Mouse (Mus musculus): ENCODE results near the gene Olfr1500. TPM values are rescaled to one million over a fixed set of nuclear protein-coding genes. Genes with fewer than 3 reads are reported as not detected.

The Olfr1500 gene
- polyA plus RNA-seq, 1 experiment from 2014 or later = 0.23 TPM

Other genes with a start within 250 kb of the Olfr1500 start
- gene Olfr1484, start 247.0 kb downstream of the Olfr1500 start, polyA plus RNA-seq (2015; fragmentation: Nextera tagmentation; extraction: Ambion mirVana) = not detected in 2 replicates
- gene Olfr1487, start 213.1 kb downstream of the Olfr1500 start, polyA plus RNA-seq (2015; fragmentation: Nextera tagmentation; extraction: Ambion mirVana) = not detected in 2 replicates
- 0.05 TPM in 1 of 2 replicates, not detected in the other for gene Olfr1489, start 198.9 kb downstream of the Olfr1500 start, polyA plus RNA-seq (2015; fragmentation: Nextera tagmentation; extraction: Ambion mirVana)
- not detected in 2 replicates for gene Olfr1490, start 179.4 kb downstream of the Olfr1500 start, polyA plus RNA-seq (2015; fragmentation: Nextera tagmentation; extraction: Ambion mirVana)
- gene Olfr1491, start 133.2 kb downstream of the Olfr1500 start, polyA plus RNA-seq (2015; fragmentation: Nextera tagmentation; extraction: Ambion mirVana) = not detected in 2 replicates
- not detected in 2 replicates for gene Olfr1493-ps1, start 107.2 kb downstream of the Olfr1500 start, polyA plus RNA-seq (2015; fragmentation: Nextera tagmentation; extraction: Ambion mirVana)
- gene Olfr1494, start 90.8 kb downstream of the Olfr1500 start, polyA plus RNA-seq (2015; fragmentation: Nextera tagmentation; extraction: Ambion mirVana) = not detected in 2 replicates
- 0.09 TPM in 1 of 2 replicates, not detected in the other for gene Olfr1495, start 65.9 kb downstream of the Olfr1500 start, polyA plus RNA-seq (2015; fragmentation: Nextera tagmentation; extraction: Ambion mirVana)
- gene Olfr1496, start 52.6 kb downstream of the Olfr1500 start, polyA plus RNA-seq (2015; fragmentation: Nextera tagmentation; extraction: Ambion mirVana) = not detected in 2 replicates
- gene Olfr1497, start 32.3 kb downstream of the Olfr1500 start, polyA plus RNA-seq (2015; fragmentation: Nextera tagmentation; extraction: Ambion mirVana) = 0.24 TPM in 1 of 2 replicates, not detected in the other
- gene Olfr1499, start 11.0 kb downstream of the Olfr1500 start, polyA plus RNA-seq (2015; fragmentation: Nextera tagmentation; extraction: Ambion mirVana) = not detected in 2 replicates
- 0.04 and 0.25 TPM in 2 replicates for gene Olfr1501, start 20.2 kb upstream of the Olfr1500 start, polyA plus RNA-seq (2015; fragmentation: Nextera tagmentation; extraction: Ambion mirVana)
- not detected in 2 replicates for gene Olfr1502, start 31.3 kb upstream of the Olfr1500 start, polyA plus RNA-seq (2015; fragmentation: Nextera tagmentation; extraction: Ambion mirVana)
- not detected in 2 replicates for gene Olfr1504, start 67.4 kb upstream of the Olfr1500 start, polyA plus RNA-seq (2015; fragmentation: Nextera tagmentation; extraction: Ambion mirVana)
- gene Olfr1505, start 83.0 kb upstream of the Olfr1500 start, polyA plus RNA-seq (2015; fragmentation: Nextera tagmentation; extraction: Ambion mirVana) = not detected in 2 replicates

All from embryonic facial prominence, embryonic 15.5 days (tissue).